Comparison of ENCODE assay signal across 16 mouse cellular contexts in the genomic region with DNA sequence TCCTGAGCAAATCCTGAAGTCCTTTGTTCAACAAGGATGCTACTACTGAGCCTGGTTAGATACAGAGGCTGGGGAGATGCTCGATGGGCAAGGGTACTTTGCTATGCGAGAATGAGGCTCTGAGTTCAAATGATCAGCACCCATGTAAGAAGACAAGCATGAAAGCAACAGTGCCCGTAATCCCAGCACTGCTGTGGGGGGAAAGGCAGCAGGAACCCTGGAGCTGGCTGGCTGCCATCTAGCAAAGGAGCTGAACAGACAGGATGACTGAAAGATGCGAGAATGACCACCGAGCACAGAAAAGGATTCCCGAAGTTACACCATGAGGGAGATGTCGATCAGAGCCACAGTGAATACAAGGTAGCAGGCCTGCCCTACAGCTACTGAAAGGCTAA.
DNase-seq lines count a peak whose midpoint lies in the region; ATAC-seq and TF ChIP-seq lines count a peak whose summit lies in the region.
"Had no signal": no experiment of that assay in that cellular context is flagged by ENCODE, and none has a peak within 500 bp of the region (broad histone marks: within the 10 kb centered on the region; RNA-seq: fewer than 3 reads in every experiment).

No protein-coding gene starts in this region.

- no peak overlapping the region for H3K27ac ChIP-seq in heart, adult 2 months
- H3K27ac ChIP-seq in midbrain, embryonic 11.5 days (ENCODE audit: low read depth, low read length), result no peak overlapping the region
- H3K27ac ChIP-seq in midbrain, embryonic 16.5 days (ENCODE audit: low read length), result no peak overlapping the region
- H3K27ac ChIP-seq in embryonic facial prominence, embryonic 10.5 days (replicated peaks), result 0 out of 2 replicates have a peak overlapping the region, but pooled peaks have one; percentile 12
- H3K27ac ChIP-seq in midbrain, embryonic 15.5 days, result 0 out of 2 replicates have a peak overlapping the region, but pooled peaks have one; percentile 36
- H3K27ac ChIP-seq: embryonic facial prominence, embryonic 12.5 days; heart, embryonic 13.5 days; liver, embryonic 13.5 days had no signal

- intact Hi-C loops in heart, adult 2 months (cut with DNase I), result no loop called here

- TF ChIP-seq EP300 in heart, adult 2 months (IDR thresholded peaks at IDR 0.05; ENCODE audit: insufficient read depth, low read depth, low read length), result no peak

- no peak overlapping the region for H3K4me3 ChIP-seq in heart, adult 2 months
- no peak overlapping the region for H3K4me3 ChIP-seq in midbrain, embryonic 11.5 days (ENCODE audit: low read depth, low read length)
- no peak overlapping the region for H3K4me3 ChIP-seq in midbrain, embryonic 16.5 days (ENCODE audit: low read depth, low read length)
- H3K4me3 ChIP-seq in embryonic facial prominence, embryonic 10.5 days, result no peak overlapping the region
- no peak overlapping the region for H3K4me3 ChIP-seq in midbrain, embryonic 15.5 days
- H3K4me3 ChIP-seq: embryonic facial prominence, embryonic 12.5 days; heart, embryonic 13.5 days; liver, embryonic 13.5 days had no signal

- no peak for ATAC-seq in midbrain, embryonic 11.5 days (ENCODE audit: low FRiP score)
- no peak for ATAC-seq in midbrain, embryonic 16.5 days
- ATAC-seq in midbrain, embryonic 15.5 days (replicated peaks), result no peak
- ATAC-seq: inflammation-experienced regulatory T-cells, adult 6 months had no signal

- H3K9me3 ChIP-seq in midbrain, embryonic 11.5 days (ENCODE audit: control insufficient read depth, low read length), result no peaks in the 10 kb centered on the region
- H3K9me3 ChIP-seq in midbrain, embryonic 16.5 days (replicated peaks; ENCODE audit: control insufficient read depth, low read length, poor library complexity, severe bottlenecking), result no peaks in the 10 kb centered on the region
- no peaks in the 10 kb centered on the region for H3K9me3 ChIP-seq in embryonic facial prominence, embryonic 10.5 days
- no peaks in the 10 kb centered on the region for H3K9me3 ChIP-seq in midbrain, embryonic 15.5 days
- H3K9me3 ChIP-seq: embryonic facial prominence, embryonic 12.5 days; heart, embryonic 13.5 days; liver, embryonic 13.5 days had no signal

- peak; percentile 36 for DNase-seq in heart, postnatal 4 days
- no peak for DNase-seq in heart, adult 2 months
- DNase-seq in midbrain, embryonic 11.5 days (ENCODE audit: low spot score, missing footprints), result peak; percentile 81
- no peak for DNase-seq in embryonic facial prominence, embryonic 10.5 days (ENCODE audit: low spot score)
- DNase-seq in liver, result no peak
- DNase-seq: heart, postnatal 36 days; kidney, adult 9 months; layer of hippocampus, postnatal 36 days; liver, embryonic 13.5 days; lung, postnatal 14 days; spleen, adult 18-20 months had no signal

- no peaks in the 10 kb centered on the region for H3K27me3 ChIP-seq in heart, adult 2 months (ENCODE audit: control insufficient read depth, insufficient read depth, low read length)
- H3K27me3 ChIP-seq in midbrain, embryonic 11.5 days (ENCODE audit: control insufficient read depth, insufficient read depth, low read length), result no peaks in the 10 kb centered on the region
- no peaks in the 10 kb centered on the region for H3K27me3 ChIP-seq in midbrain, embryonic 16.5 days (ENCODE audit: control insufficient read depth, insufficient read depth, low read depth, low read length)
- no peaks in the 10 kb centered on the region for H3K27me3 ChIP-seq in embryonic facial prominence, embryonic 10.5 days (replicated peaks; ENCODE audit: low read depth, poor library complexity, severe bottlenecking)
- H3K27me3 ChIP-seq in midbrain, embryonic 15.5 days (replicated peaks), result no peaks in the 10 kb centered on the region
- H3K27me3 ChIP-seq: embryonic facial prominence, embryonic 12.5 days; heart, embryonic 13.5 days; liver, embryonic 13.5 days had no signal

- no peaks in the 10 kb centered on the region for H3K79me2 ChIP-seq in heart, adult 2 months (replicated peaks; ENCODE audit: control insufficient read depth, insufficient read depth, low read length)

- H3K36me3 ChIP-seq in heart, adult 2 months (ENCODE audit: control insufficient read depth, insufficient read depth, low read length), result no peaks in the 10 kb centered on the region
- no peaks in the 10 kb centered on the region for H3K36me3 ChIP-seq in midbrain, embryonic 11.5 days (ENCODE audit: control insufficient read depth, insufficient read depth, low read length)
- no peaks in the 10 kb centered on the region for H3K36me3 ChIP-seq in midbrain, embryonic 16.5 days (ENCODE audit: control insufficient read depth, insufficient read depth, low read length)
- H3K36me3 ChIP-seq in embryonic facial prominence, embryonic 10.5 days (replicated peaks), result no peaks in the 10 kb centered on the region
- H3K36me3 ChIP-seq in midbrain, embryonic 15.5 days (replicated peaks), result no peaks in the 10 kb centered on the region
- H3K36me3 ChIP-seq: embryonic facial prominence, embryonic 12.5 days; heart, embryonic 13.5 days; liver, embryonic 13.5 days had no signal

- H3K9ac ChIP-seq in heart, adult 2 months (ENCODE audit: low read depth, low read length), result no peak overlapping the region
- H3K9ac ChIP-seq in midbrain, embryonic 11.5 days (ENCODE audit: low read length), result no peak overlapping the region
- no peak overlapping the region for H3K9ac ChIP-seq in midbrain, embryonic 16.5 days (ENCODE audit: low read depth, low read length)
- no peak overlapping the region for H3K9ac ChIP-seq in midbrain, embryonic 15.5 days
- H3K9ac ChIP-seq: embryonic facial prominence, embryonic 12.5 days; heart, embryonic 13.5 days; liver, embryonic 13.5 days had no signal

- WGBS in heart, adult 2 months, result 43% methylated on average over 7 of the region's 7 CpGs
- 74% methylated on average over 7 of the region's 7 CpGs for WGBS in midbrain, embryonic 11.5 days
- WGBS in midbrain, embryonic 16.5 days, result 40% methylated on average over 7 of the region's 7 CpGs
- WGBS in embryonic facial prominence, embryonic 10.5 days, result 74% methylated on average over 7 of the region's 7 CpGs
- WGBS in midbrain, embryonic 15.5 days, result 42% methylated on average over 7 of the region's 7 CpGs

- H3K4me2 ChIP-seq in midbrain, embryonic 11.5 days, result no peak overlapping the region
- H3K4me2 ChIP-seq in midbrain, embryonic 16.5 days (ENCODE audit: low read length), result no peak overlapping the region
- no peak overlapping the region for H3K4me2 ChIP-seq in midbrain, embryonic 15.5 days
- H3K4me2 ChIP-seq: embryonic facial prominence, embryonic 12.5 days; heart, embryonic 13.5 days; liver, embryonic 13.5 days had no signal

- H3K4me1 ChIP-seq in heart, adult 2 months (ENCODE audit: control insufficient read depth, insufficient read depth, low read length), result no peaks in the 10 kb centered on the region
- H3K4me1 ChIP-seq in midbrain, embryonic 11.5 days (ENCODE audit: control insufficient read depth, insufficient read depth, low read length), result no peaks in the 10 kb centered on the region
- peaks cover 8% of the 10 kb centered on the region for H3K4me1 ChIP-seq in midbrain, embryonic 16.5 days (ENCODE audit: control insufficient read depth, insufficient read depth, low read length)
- peaks cover 26% of the 10 kb centered on the region for H3K4me1 ChIP-seq in embryonic facial prominence, embryonic 10.5 days
- H3K4me1 ChIP-seq in midbrain, embryonic 15.5 days, result peaks cover 12% of the 10 kb centered on the region; the same call in 1 of the 2 replicates
- H3K4me1 ChIP-seq: liver, embryonic 13.5 days had no signal

- no peak for TF ChIP-seq POLR2A in heart, adult 2 months (IDR thresholded peaks at IDR 0.05; ENCODE audit: insufficient read depth, low read depth, low read length)

- TF ChIP-seq CTCF in heart, adult 2 months (IDR thresholded peaks at IDR 0.05), result no peak

Comparison
In these comparisons a context has a peak if more than half of its experiments do, and no peak if none do; other contexts are left out.
1. DNase-seq: peak in heart, postnatal 4 days (single experiment) and midbrain, embryonic 11.5 days (single experiment); none in heart, adult 2 months (0 of 2), embryonic facial prominence, embryonic 10.5 days (single experiment) and liver (single experiment).
2. H3K27ac ChIP-seq: peak in embryonic facial prominence, embryonic 10.5 days (single experiment) and midbrain, embryonic 15.5 days (single experiment); none in heart, adult 2 months (single experiment), midbrain, embryonic 11.5 days (single experiment) and midbrain, embryonic 16.5 days (single experiment).